27 mouse cellular contexts compared by ENCODE assay signal in genomic region chr3:123317081-123317480, GRCm38 (mm10).
"Had no signal": no experiment of that assay in that cellular context is flagged by ENCODE, and none has a peak within 500 bp of the region (broad histone marks: within the 10 kb centered on the region; RNA-seq: fewer than 3 reads in every experiment).

No protein-coding gene starts in this region.

- DNase-seq: left cerebral cortex, postnatal 4 days; liver; liver, embryonic 13.5 days; liver, postnatal 0 days; lung, adult 18-20 months; lung, adult 2 months; lung, embryonic 14.5 days; lung, postnatal 10 days; lung, postnatal 14 days; lung, postnatal 36 days; lung, postnatal 4 days; midbrain, embryonic 14.5 days had no signal

- H3K9me3 ChIP-seq: limb, embryonic 10.5 days; limb, embryonic 12.5 days; limb, embryonic 13.5 days; limb, embryonic 15.5 days; liver, embryonic 12.5 days; liver, embryonic 13.5 days; liver, embryonic 15.5 days; lung, embryonic 15.5 days; megakaryocyte, embryonic 14.5 days; midbrain, embryonic 10.5 days; midbrain, embryonic 12.5 days; midbrain, embryonic 13.5 days; midbrain, embryonic 15.5 days had no signal

- H3K36me3 ChIP-seq: limb, embryonic 10.5 days; limb, embryonic 12.5 days; liver, embryonic 12.5 days; liver, embryonic 13.5 days; liver, embryonic 15.5 days; midbrain, embryonic 10.5 days; midbrain, embryonic 12.5 days; midbrain, embryonic 13.5 days; midbrain, embryonic 15.5 days had no signal

- H3K9ac ChIP-seq: limb, embryonic 12.5 days; limb, embryonic 13.5 days; limb, embryonic 15.5 days; liver, embryonic 12.5 days; liver, embryonic 13.5 days; liver, embryonic 14.5 days; liver, embryonic 15.5 days; liver, postnatal 0 days; lung, embryonic 14.5 days; lung, embryonic 15.5 days; midbrain, embryonic 12.5 days; midbrain, embryonic 13.5 days; midbrain, embryonic 15.5 days had no signal

- H3K27me3 ChIP-seq: limb, embryonic 12.5 days; limb, embryonic 13.5 days; limb, embryonic 15.5 days; liver, embryonic 12.5 days; liver, embryonic 13.5 days; liver, embryonic 15.5 days; lung, embryonic 15.5 days; megakaryocyte, embryonic 14.5 days; midbrain, embryonic 12.5 days; midbrain, embryonic 13.5 days; midbrain, embryonic 15.5 days had no signal

- H3K4me1 ChIP-seq: limb, embryonic 10.5 days; limb, embryonic 12.5 days; limb, embryonic 13.5 days; limb, embryonic 15.5 days; liver, embryonic 12.5 days; liver, embryonic 13.5 days; liver, embryonic 15.5 days; midbrain, embryonic 12.5 days; midbrain, embryonic 13.5 days; midbrain, embryonic 15.5 days had no signal

- H3K4me3 ChIP-seq: limb, embryonic 10.5 days; limb, embryonic 12.5 days; limb, embryonic 13.5 days; limb, embryonic 15.5 days; liver, embryonic 12.5 days; liver, embryonic 13.5 days; liver, embryonic 15.5 days; lung, embryonic 15.5 days; megakaryocyte, embryonic 14.5 days; midbrain, embryonic 10.5 days; midbrain, embryonic 12.5 days; midbrain, embryonic 13.5 days; midbrain, embryonic 15.5 days; myocyte had no signal

- H3K27ac ChIP-seq: limb, embryonic 10.5 days; limb, embryonic 12.5 days; limb, embryonic 13.5 days; limb, embryonic 15.5 days; liver, embryonic 12.5 days; liver, embryonic 13.5 days; liver, embryonic 14.5 days; liver, embryonic 15.5 days; lung, embryonic 15.5 days; macrophage; midbrain, embryonic 10.5 days; midbrain, embryonic 12.5 days; midbrain, embryonic 13.5 days; midbrain, embryonic 15.5 days had no signal
